ENCODE assay signal across 9 mouse cellular contexts in the genomic region with DNA sequence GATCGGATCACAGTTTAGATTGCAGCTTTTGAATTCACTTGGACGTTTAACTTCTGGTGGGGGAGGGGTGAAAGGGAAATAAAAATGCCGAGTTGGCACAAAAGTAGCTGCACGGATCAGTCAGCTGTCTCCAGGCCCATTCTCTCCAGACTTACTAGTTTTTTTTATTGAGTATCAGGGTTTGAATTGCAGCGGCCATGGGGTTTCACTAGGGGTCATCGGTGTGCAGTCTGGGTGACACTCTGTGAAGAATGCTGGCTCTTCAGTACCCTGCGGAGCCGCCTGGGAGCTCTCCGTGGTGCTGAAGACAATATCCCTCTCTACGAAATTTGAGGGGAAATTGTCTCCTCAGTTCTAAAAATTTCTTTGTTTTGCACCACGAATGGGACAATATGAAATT. TPM values are rescaled to one million over a fixed set of nuclear protein-coding genes. Genes with fewer than 3 reads are reported as not detected.
DNase-seq lines count a peak whose midpoint lies in the region; ATAC-seq and TF ChIP-seq lines count a peak whose summit lies in the region.
"Had no signal": no experiment of that assay in that cellular context is flagged by ENCODE, and none has a peak within 500 bp of the region (broad histone marks: within the 10 kb centered on the region; RNA-seq: fewer than 3 reads in every experiment).

No protein-coding gene starts in this region.

- TF ChIP-seq POLR2A in lung, adult 2 months (IDR thresholded peaks at IDR 0.05; ENCODE audit: borderline replicate concordance, extremely low read depth, low read depth, low read length) = no peak

- 8% methylated on average over 11 of the region's 11 CpGs for WGBS in forebrain, embryonic 12.5 days
- 9% methylated on average over 11 of the region's 11 CpGs for WGBS in intestine, embryonic 14.5 days
- WGBS in lung, adult 2 months = 9% methylated on average over 11 of the region's 11 CpGs

- H3K36me3 ChIP-seq in forebrain, embryonic 12.5 days (replicated peaks) = no peaks in the 10 kb centered on the region
- no peaks in the 10 kb centered on the region for H3K36me3 ChIP-seq in intestine, embryonic 14.5 days (ENCODE audit: control insufficient read depth, insufficient read depth, low read length)
- H3K36me3 ChIP-seq: liver, embryonic 15.5 days had no signal

- H3K4me3 ChIP-seq in forebrain, embryonic 12.5 days (replicated peaks) = no peak overlapping the region
- no peak overlapping the region for H3K4me3 ChIP-seq in intestine, embryonic 14.5 days (ENCODE audit: low read depth, low read length)
- no peak overlapping the region for H3K4me3 ChIP-seq in lung, adult 2 months (replicated peaks; ENCODE audit: extremely low read depth, low read depth, low read length)
- H3K4me3 ChIP-seq: liver, embryonic 15.5 days had no signal

- peak; percentile 90 for ATAC-seq in forebrain, embryonic 12.5 days (ENCODE audit: low FRiP score)
- 0 out of 2 replicates have a peak, but pooled peaks have one; percentile 60 for ATAC-seq in intestine, embryonic 14.5 days (replicated peaks; ENCODE audit: low FRiP score, low TSS enrichment, low read depth)

- peak; percentile 3 for DNase-seq in heart, adult 8-10 months (ENCODE audit: low spot score)
- no peak for DNase-seq in heart, adult 11 months
- DNase-seq in adrenal gland, postnatal 10 days = peak; percentile 77
- peak; percentile 89 for DNase-seq in intestine, embryonic 14.5 days (ENCODE audit: low spot score)
- DNase-seq in lung, adult 2 months = peak; percentile 2
- DNase-seq in ovary, postnatal 36 days (ENCODE audit: low spot score) = peak; percentile 45
- DNase-seq in T-cell, adult 2 months (ENCODE audit: low spot score) = no peak

- no peak overlapping the region for H3K4me2 ChIP-seq in forebrain, embryonic 12.5 days
- H3K4me2 ChIP-seq in intestine, embryonic 14.5 days (ENCODE audit: low read length) = no peak overlapping the region
- H3K4me2 ChIP-seq: liver, embryonic 15.5 days had no signal

- H3K27me3 ChIP-seq in forebrain, embryonic 12.5 days = no peaks in the 10 kb centered on the region
- H3K27me3 ChIP-seq in intestine, embryonic 14.5 days (replicated peaks; ENCODE audit: control insufficient read depth, insufficient read depth, low read length) = no peaks in the 10 kb centered on the region
- H3K27me3 ChIP-seq: liver, embryonic 15.5 days had no signal

- H3K9me3 ChIP-seq in forebrain, embryonic 12.5 days = no peaks in the 10 kb centered on the region
- H3K9me3 ChIP-seq in intestine, embryonic 14.5 days (ENCODE audit: control insufficient read depth, low read length) = no peaks in the 10 kb centered on the region
- H3K9me3 ChIP-seq: liver, embryonic 15.5 days had no signal

- H3K4me1 ChIP-seq in forebrain, embryonic 12.5 days = peaks cover 6% of the 10 kb centered on the region; the same call in 1 of the 2 replicates
- H3K4me1 ChIP-seq in intestine, embryonic 14.5 days (replicated peaks; ENCODE audit: control insufficient read depth, insufficient read depth, low read length) = no peaks in the 10 kb centered on the region
- no peaks in the 10 kb centered on the region for H3K4me1 ChIP-seq in lung, adult 2 months (ENCODE audit: control insufficient read depth, insufficient read depth, low read length)
- H3K4me1 ChIP-seq: liver, embryonic 15.5 days had no signal

- H3K9ac ChIP-seq in forebrain, embryonic 12.5 days = no peak overlapping the region
- no peak overlapping the region for H3K9ac ChIP-seq in intestine, embryonic 14.5 days (ENCODE audit: low read length)
- H3K9ac ChIP-seq: liver, embryonic 15.5 days had no signal

- H3K27ac ChIP-seq in forebrain, embryonic 12.5 days = no peak overlapping the region
- no peak overlapping the region for H3K27ac ChIP-seq in intestine, embryonic 14.5 days (ENCODE audit: low read depth)
- H3K27ac ChIP-seq: liver, embryonic 15.5 days had no signal

- no peak for TF ChIP-seq CTCF in lung, adult 2 months (IDR thresholded peaks at IDR 0.05; ENCODE audit: insufficient read depth, low read length)

RNA-seq across cellular contexts. Expression of gene Nrxn3, which starts 13.5 kb away (rescaled TPM):
- under 1 TPM in 3 of 4 experiments, not detected in 1; 0.03 to 0.30 (median 0.28) TPM for total RNA-seq in heart, adult 8-10 months (2022)
- total RNA-seq in adrenal gland, postnatal 10 days (2021) = under 1 TPM; 0.57 to 0.97 TPM
- polyA plus RNA-seq in forebrain, embryonic 12.5 days (2016; fragmentation: Nextera tagmentation; extraction: Ambion mirVana) = 62.2 and 71.1 TPM in 2 replicates
- 4.9 and 5.0 TPM in 2 replicates for polyA plus RNA-seq in intestine, embryonic 14.5 days (2014; fragmentation: Nextera tagmentation; extraction: Ambion mirVana)
- 0.23 and 0.30 TPM in 2 replicates for polyA plus RNA-seq in lung, adult 2 months (2012; rRNA removed)

Comparison
In these comparisons a context has a peak if more than half of its experiments do, and no peak if none do; other contexts are left out.
1. DNase-seq: peak in heart, adult 8-10 months (single experiment), adrenal gland, postnatal 10 days (single experiment), intestine, embryonic 14.5 days (single experiment), lung, adult 2 months (single experiment) and ovary, postnatal 36 days (single experiment); none in heart, adult 11 months (single experiment) and T-cell, adult 2 months (single experiment).
2. RNA of gene Nrxn3, which starts 13.5 kb away (polyA plus RNA-seq): 62.2 to 71.1 TPM in forebrain, embryonic 12.5 days; 4.9 to 5.0 TPM in intestine, embryonic 14.5 days and 0.23 to 0.30 TPM in lung, adult 2 months; every median in the first group is over 10 times any median in the second.